Mouse (Mus musculus) intestine, embryonic 15.5 days (tissue): ENCODE data around the gene Rab11fip4. TPM values are rescaled to one million over a fixed set of nuclear protein-coding genes. Genes with fewer than 3 reads are reported as not detected.
A peak's percentile ranks its signal among the peaks of the same experiment; 100 is the strongest.

Experiments
- ATAC-seq: fragments of 200-750 bp; cut with Nextera tagmentation; 2 replicates; pipeline ENCODE4 v1.8.0; 2017; ENCODE audit warnings: moderate TSS enrichment, moderate library complexity
- H3K27ac ChIP-seq: fragments of 300-500 bp; sonication (generic); 2 replicates; pipeline ENCODE4 v1.5.1; 2015; ENCODE audit warnings: mild to moderate bottlenecking, inconsistent platforms
- H3K27me3 ChIP-seq: fragments of 300-500 bp; sonication (generic); replicated peaks from 2 replicates; pipeline ENCODE4 v1.6.1; 2015; ENCODE audit warnings: inconsistent platforms
- H3K36me3 ChIP-seq: fragments of 300-500 bp; sonication (generic); 2 replicates; pipeline ENCODE4 v1.6.1; 2015; ENCODE audit warnings: inconsistent platforms
- H3K4me1 ChIP-seq: fragments of 300-500 bp; sonication (generic); replicated peaks from 2 replicates; pipeline ENCODE4 v1.6.1; 2015; ENCODE audit warnings: inconsistent platforms
- H3K4me2 ChIP-seq: fragments of 300-500 bp; sonication (generic); replicated peaks from 2 replicates; pipeline ENCODE4 v1.6.1; 2015; ENCODE audit warnings: mild to moderate bottlenecking, inconsistent platforms
- H3K4me3 ChIP-seq: fragments of 300-500 bp; sonication (generic); replicated peaks from 2 replicates; pipeline ENCODE4 v1.5.1; 2015; ENCODE audit warnings: inconsistent platforms
- H3K9ac ChIP-seq: fragments of 300-500 bp; sonication (generic); 2 replicates; pipeline ENCODE4 v1.6.1; 2015; ENCODE audit warnings: inconsistent platforms
- H3K9me3 ChIP-seq: fragments of 300-500 bp; sonication (generic); 2 replicates; pipeline ENCODE4 v1.6.1; 2016; ENCODE audit warnings: inconsistent platforms
- WGBS: fragments of 180-500 bp; shearing (Covaris S2); methylation state at CpG from one replicate; pipeline ENCODE4 v1.1.7; 2015; 5-methylcytosine and 5-hydroxymethylcytosine counted together
- polyA plus RNA-seq: library from polyadenylated mRNA; unstranded; fragments of >200 nt; fragmentation: Nextera tagmentation; extraction: Ambion mirVana; gene quantifications from 2 replicates; pipeline ENCODE4 v1.2.1, GENCODE M21; 2015

The Rab11fip4 gene
- polyA plus RNA-seq, 1 experiment from 2014 or later, result 1.8 TPM

- Histone ChIP-seq H3K9me3 (no peaks in the 10 kb centered on the region), H3K9ac (peak overlapping the region; percentile 77), H3K36me3 (no peaks in the 10 kb centered on the region), H3K4me3 (peak overlapping the region; percentile 77), H3K4me1 (peaks cover 33% of the 10 kb centered on the region), H3K27me3 (0 out of 2 replicates have a peak, but pooled peaks cover 4% of the 10 kb centered on the region), H3K4me2 (peak overlapping the region; percentile 96), H3K27ac (peak overlapping the region; percentile 74)
- WGBS, result 2% methylated on average over 46 of the region's 46 CpGs
- ATAC-seq, result no peak; the same call in 1 of the 2 replicates
These were observed 120.9 kb downstream of the Rab11fip4 start for GRCm38 (mm10) chr11:79711766-79712369.

DNA sequence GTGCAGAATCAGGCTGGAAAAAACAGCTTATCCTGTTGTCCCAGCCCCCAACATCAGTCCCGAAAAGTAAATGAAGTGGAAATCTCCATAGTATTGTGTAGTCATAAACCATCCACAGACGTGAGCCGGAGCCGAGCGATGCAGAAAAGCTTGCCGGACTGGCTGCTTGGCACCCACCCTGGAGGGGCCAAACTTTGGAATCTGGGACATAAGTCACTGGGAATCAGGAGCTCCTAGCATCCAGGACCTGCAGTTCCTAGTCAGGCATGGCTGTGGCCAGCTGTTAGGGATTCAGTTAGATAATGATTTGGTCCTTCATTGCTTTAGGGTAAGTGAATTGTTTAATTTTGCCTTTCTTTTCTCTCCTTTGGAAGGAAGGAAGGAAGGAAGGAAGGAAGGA is 122.2 kb downstream of the Rab11fip4 start:
- no peaks in the 10 kb centered on the region for H3K9me3 ChIP-seq
- peak overlapping the region; percentile 96 for H3K4me2 ChIP-seq
- H3K27ac ChIP-seq, result peak overlapping the region; percentile 8
- no peak for ATAC-seq
- WGBS, result 21% methylated on average over 6 of the region's 6 CpGs
- H3K4me3 ChIP-seq, result peak overlapping the region; percentile 77; the same call in 1 of the 2 replicates
- peak overlapping the region; percentile 11; the same call in 1 of the 2 replicates for H3K9ac ChIP-seq
- peaks cover 44% of the 10 kb centered on the region for H3K4me1 ChIP-seq
- no peaks in the 10 kb centered on the region for H3K36me3 ChIP-seq
- H3K27me3 ChIP-seq, result 0 out of 2 replicates have a peak, but pooled peaks cover 4% of the 10 kb centered on the region

GRCm38 (mm10) chr11:79713678-79714077 is 122.7 kb downstream of the Rab11fip4 start:
- Histone ChIP-seq H3K4me3 (peak overlapping the region; percentile 77; the same call in 1 of the 2 replicates), H3K4me1 (peaks cover 46% of the 10 kb centered on the region), H3K4me2 (peak overlapping the region; percentile 96), H3K27ac (peak overlapping the region; percentile 8), H3K36me3 (no peaks in the 10 kb centered on the region), H3K9me3 (no peaks in the 10 kb centered on the region), H3K9ac (no peak overlapping the region), H3K27me3 (0 out of 2 replicates have a peak, but pooled peaks cover 4% of the 10 kb centered on the region)
- ATAC-seq, result no peak
- 45% methylated on average over 4 of the region's 4 CpGs for WGBS

- H3K9me3 ChIP-seq, result no peaks in the 10 kb centered on the region
- 49% methylated on average over 13 of the region's 13 CpGs for WGBS
- H3K9ac ChIP-seq, result 0 out of 2 replicates have a peak overlapping the region, but pooled peaks have one; percentile 17
- H3K4me2 ChIP-seq, result peak overlapping the region; percentile 96
- H3K27me3 ChIP-seq, result 0 out of 2 replicates have a peak, but pooled peaks cover 4% of the 10 kb centered on the region
- peak overlapping the region; percentile 72 for H3K27ac ChIP-seq
- peaks cover 49% of the 10 kb centered on the region for H3K4me1 ChIP-seq
- ATAC-seq, result 0 out of 2 replicates have a peak, but pooled peaks have one; percentile 37
- H3K36me3 ChIP-seq, result no peaks in the 10 kb centered on the region
- H3K4me3 ChIP-seq, result no peak overlapping the region
These were observed 123.2 kb downstream of the Rab11fip4 start for GRCm38 (mm10) chr11:79714082-79714742.

DNA sequence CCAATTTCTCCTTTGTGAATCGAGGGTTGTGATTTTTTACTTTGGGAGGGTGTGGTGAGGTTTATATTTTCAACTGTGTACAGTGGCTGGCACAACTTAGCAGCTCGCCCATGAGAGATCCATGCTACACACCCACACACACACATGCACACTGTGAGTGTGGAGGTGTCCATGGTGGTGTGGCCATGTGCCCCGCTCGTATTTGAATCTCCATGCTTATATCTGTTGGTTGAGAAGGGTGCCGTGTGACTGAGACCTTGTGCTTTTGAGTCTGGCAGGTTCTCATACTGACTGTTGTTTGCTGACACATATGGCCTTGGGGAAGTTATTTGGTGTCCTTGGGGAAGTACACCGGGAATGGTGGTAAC is 123.7 kb downstream of the Rab11fip4 start:
- 0 out of 2 replicates have a peak, but pooled peaks cover 2% of the 10 kb centered on the region for H3K27me3 ChIP-seq
- H3K36me3 ChIP-seq, result no peaks in the 10 kb centered on the region
- no peak for ATAC-seq
- H3K4me2 ChIP-seq, result peak overlapping the region; percentile 96
- H3K27ac ChIP-seq, result peak overlapping the region; percentile 72; the same call in 1 of the 2 replicates
- H3K4me3 ChIP-seq, result no peak overlapping the region
- 69% methylated on average over 6 of the region's 6 CpGs for WGBS
- H3K9ac ChIP-seq, result 0 out of 2 replicates have a peak overlapping the region, but pooled peaks have one; percentile 17
- H3K9me3 ChIP-seq, result no peaks in the 10 kb centered on the region
- H3K4me1 ChIP-seq, result peaks cover 49% of the 10 kb centered on the region

DNA sequence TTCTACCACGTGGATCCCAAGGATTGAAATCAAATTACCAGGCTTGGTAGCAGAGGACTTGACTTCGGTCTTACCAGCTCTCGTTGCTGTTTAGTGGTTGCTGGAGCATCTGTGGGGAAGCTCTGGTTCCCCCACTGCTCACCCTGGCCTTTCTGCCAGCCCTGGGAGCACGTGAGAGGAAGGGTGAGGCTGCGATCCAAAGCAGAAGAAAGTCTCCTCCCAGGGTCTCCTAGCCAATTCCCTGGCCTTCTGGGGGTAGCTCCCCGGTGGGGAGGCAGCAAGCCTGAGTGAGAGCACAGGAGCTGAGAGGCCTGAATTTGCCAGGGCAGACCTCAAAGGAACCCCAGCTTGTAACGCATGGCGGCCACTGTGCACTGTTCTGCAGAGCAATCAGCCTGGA is 124.3 kb downstream of the Rab11fip4 start:
- no peaks in the 10 kb centered on the region for H3K27me3 ChIP-seq
- H3K4me2 ChIP-seq, result no peak overlapping the region
- no peak overlapping the region for H3K4me3 ChIP-seq
- H3K9ac ChIP-seq, result no peak overlapping the region
- H3K4me1 ChIP-seq, result peaks cover 49% of the 10 kb centered on the region
- no peak for ATAC-seq
- H3K27ac ChIP-seq, result no peak overlapping the region
- no peaks in the 10 kb centered on the region for H3K36me3 ChIP-seq
- 81% methylated on average over 8 of the region's 8 CpGs for WGBS
- no peaks in the 10 kb centered on the region for H3K9me3 ChIP-seq

DNA sequence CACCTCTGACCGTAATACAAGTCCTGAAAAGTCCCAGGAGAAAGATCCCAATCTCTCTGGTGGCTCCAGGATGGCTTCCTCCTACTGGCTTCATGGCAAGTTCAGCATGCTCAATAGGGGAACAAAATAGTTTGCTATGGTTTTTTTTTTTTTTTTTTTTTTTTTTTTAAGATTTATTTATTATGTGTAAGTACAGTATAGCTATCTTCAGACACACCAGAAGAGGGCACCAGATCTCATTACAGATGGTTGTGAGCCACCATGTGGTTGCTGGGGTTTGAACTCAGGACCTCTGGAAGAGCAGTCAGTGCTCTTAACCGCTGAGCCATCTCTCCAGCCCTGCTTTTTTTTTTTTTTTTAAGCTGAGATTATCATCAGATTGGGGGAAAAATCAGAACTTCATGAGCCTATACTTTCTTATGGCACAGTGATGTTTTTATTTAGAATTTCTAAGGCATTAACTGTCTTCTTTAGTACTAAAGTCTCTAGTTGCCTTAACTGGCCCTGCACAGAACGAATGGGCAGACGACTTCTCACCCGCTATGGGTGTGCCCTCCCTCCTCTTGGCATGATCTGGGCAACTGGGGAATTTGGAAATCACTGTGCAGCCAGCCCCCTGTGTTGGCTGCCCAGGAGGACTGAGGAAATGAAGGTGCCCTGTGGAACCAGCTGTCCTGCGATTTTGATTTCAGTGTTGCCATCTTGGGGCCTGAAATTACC is 124.9 kb downstream of the Rab11fip4 start:
- Histone ChIP-seq H3K4me3 (no peak overlapping the region), H3K9ac (no peak overlapping the region), H3K4me1 (peaks cover 49% of the 10 kb centered on the region), H3K9me3 (no peaks in the 10 kb centered on the region), H3K27ac (no peak overlapping the region), H3K4me2 (no peak overlapping the region), H3K27me3 (no peaks in the 10 kb centered on the region), H3K36me3 (no peaks in the 10 kb centered on the region)
- ATAC-seq, result no peak
- 88% methylated on average over 6 of the region's 6 CpGs for WGBS

DNA sequence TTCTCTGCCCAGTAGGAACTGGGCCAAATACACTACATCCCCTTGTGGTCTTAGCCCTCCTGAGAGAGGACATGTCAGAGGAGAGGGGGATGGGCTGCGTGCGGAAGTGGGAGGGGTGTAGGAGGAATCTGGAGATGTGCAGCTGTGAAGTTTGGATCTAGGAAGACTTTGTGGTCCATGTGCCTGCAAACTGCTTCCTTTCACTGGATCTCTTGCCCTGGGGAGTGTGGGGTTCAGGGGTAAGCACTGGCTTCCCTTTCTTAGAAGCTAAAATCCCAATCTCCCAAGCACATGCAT is 125.4 kb downstream of the Rab11fip4 start:
- Histone ChIP-seq H3K4me2 (no peak overlapping the region), H3K9me3 (no peaks in the 10 kb centered on the region), H3K27me3 (no peaks in the 10 kb centered on the region), H3K27ac (no peak overlapping the region), H3K9ac (no peak overlapping the region), H3K4me3 (no peak overlapping the region), H3K36me3 (no peaks in the 10 kb centered on the region), H3K4me1 (peaks cover 49% of the 10 kb centered on the region)
- ATAC-seq, result no peak
- 76% methylated on average over 2 of the region's 2 CpGs for whole genome bisulfite sequencing

GRCm38 (mm10) chr11:79717271-79717670 is 126.3 kb downstream of the Rab11fip4 start:
- H3K36me3 ChIP-seq, result no peaks in the 10 kb centered on the region
- H3K4me1 ChIP-seq, result peaks cover 47% of the 10 kb centered on the region
- no peaks in the 10 kb centered on the region for H3K9me3 ChIP-seq
- H3K27me3 ChIP-seq, result no peaks in the 10 kb centered on the region
- no peak overlapping the region for H3K27ac ChIP-seq
- WGBS, result 68% methylated on average over 3 of the region's 3 CpGs
- H3K4me2 ChIP-seq, result no peak overlapping the region
- H3K9ac ChIP-seq, result no peak overlapping the region
- ATAC-seq, result no peak
- no peak overlapping the region for H3K4me3 ChIP-seq

GRCm38 (mm10) chr11:79717801-79718200 is 126.8 kb downstream of the Rab11fip4 start:
- peaks cover 44% of the 10 kb centered on the region for H3K4me1 ChIP-seq
- H3K36me3 ChIP-seq, result no peaks in the 10 kb centered on the region
- 68% methylated on average over 7 of the region's 7 CpGs for WGBS
- H3K27me3 ChIP-seq, result no peaks in the 10 kb centered on the region
- H3K4me3 ChIP-seq, result no peak overlapping the region
- H3K9me3 ChIP-seq, result no peaks in the 10 kb centered on the region
- ATAC-seq, result no peak
- H3K4me2 ChIP-seq, result no peak overlapping the region
- no peak overlapping the region for H3K27ac ChIP-seq
- no peak overlapping the region for H3K9ac ChIP-seq

DNA sequence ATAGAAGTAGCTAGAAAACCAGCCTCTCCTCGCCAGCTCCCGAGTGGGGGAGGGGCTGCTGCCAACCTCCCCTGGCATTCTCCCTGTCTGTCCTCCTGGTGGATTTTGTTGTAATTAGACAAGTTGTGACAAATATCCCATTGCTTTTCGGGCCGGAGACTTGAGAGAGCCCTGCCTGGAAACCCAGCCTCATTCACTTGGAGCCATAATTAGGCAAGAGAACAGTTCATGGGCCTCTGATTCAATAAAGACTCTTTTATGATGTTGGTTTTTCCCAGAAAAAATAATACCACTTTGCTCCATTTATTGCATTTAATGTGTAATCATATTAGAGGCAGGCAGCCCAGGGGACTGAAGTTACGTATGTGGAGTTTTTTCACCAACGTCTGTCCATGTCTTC is 127.2 kb downstream of the Rab11fip4 start:
- Histone ChIP-seq H3K27me3 (no peaks in the 10 kb centered on the region), H3K9ac (no peak overlapping the region), H3K27ac (0 out of 2 replicates have a peak overlapping the region, but pooled peaks have one; percentile 19), H3K4me3 (no peak overlapping the region), H3K4me2 (no peak overlapping the region), H3K9me3 (no peaks in the 10 kb centered on the region), H3K36me3 (no peaks in the 10 kb centered on the region), H3K4me1 (peaks cover 40% of the 10 kb centered on the region)
- ATAC-seq, result no peak
- 63% methylated on average over 6 of the region's 6 CpGs for WGBS

- peak overlapping the region; percentile 12 for H3K4me2 ChIP-seq
- peaks cover 35% of the 10 kb centered on the region for H3K4me1 ChIP-seq
- H3K9me3 ChIP-seq, result no peaks in the 10 kb centered on the region
- 0 out of 2 replicates have a peak, but pooled peaks have one; percentile 13 for ATAC-seq
- 76% methylated on average over 8 of the region's 8 CpGs for WGBS
- no peaks in the 10 kb centered on the region for H3K36me3 ChIP-seq
- no peaks in the 10 kb centered on the region for H3K27me3 ChIP-seq
- H3K27ac ChIP-seq, result 0 out of 2 replicates have a peak overlapping the region, but pooled peaks have one; percentile 19
- no peak overlapping the region for H3K4me3 ChIP-seq
- H3K9ac ChIP-seq, result no peak overlapping the region
These were observed 127.9 kb downstream of the Rab11fip4 start for GRCm38 (mm10) chr11:79718829-79719346.
